Mouse (Mus musculus): ENCODE measurements around the gene Shprh.

DNA sequence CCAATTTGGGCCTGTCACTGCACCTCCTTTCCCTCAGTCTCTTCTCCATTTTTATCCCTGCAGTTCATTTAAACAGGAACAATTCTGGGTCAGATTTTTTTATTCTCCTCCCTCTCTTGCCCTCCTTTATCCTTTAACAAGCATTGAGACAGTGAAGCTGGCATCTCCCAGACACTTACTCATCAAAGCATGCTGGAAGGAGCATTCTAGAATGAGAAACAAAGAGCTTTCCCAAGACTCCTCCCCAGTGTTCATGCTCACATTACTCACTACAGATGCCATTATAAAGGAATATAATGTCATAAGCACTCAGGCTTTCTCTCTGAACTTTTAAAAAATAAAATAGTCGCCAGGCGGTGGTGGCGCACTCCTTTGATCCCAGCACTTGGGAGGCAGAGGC is 77.2 kb downstream of the Shprh start:
- no peak for TF ChIP-seq CTCF (IDR thresholded peaks at IDR 0.05; ENCODE audit: low read depth)
- TF ChIP-seq EP300 (optimal IDR thresholded peaks at IDR 0.05): no peak

Data from stomach, postnatal 0 days (tissue).